10 mouse cellular contexts compared by ENCODE assay signal in the genomic region with DNA sequence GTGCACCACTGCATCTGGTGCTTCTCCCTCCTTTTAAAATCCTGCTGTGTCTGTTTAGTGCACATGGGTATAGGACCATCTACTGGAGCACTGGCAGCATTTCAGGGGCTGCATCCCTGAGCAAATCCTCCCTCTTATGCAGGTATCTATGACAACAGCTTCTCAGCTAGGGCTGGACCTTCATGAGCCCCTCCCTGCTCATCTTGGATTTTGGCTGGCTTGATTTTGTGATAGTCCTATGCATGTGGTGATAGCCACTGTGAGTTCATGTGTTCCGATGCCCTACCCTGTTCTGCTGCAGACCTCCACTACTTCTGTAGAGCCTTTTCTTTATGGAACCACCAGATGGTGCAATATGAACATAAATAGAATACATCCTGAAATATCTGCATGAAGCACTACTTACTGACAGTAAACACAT. TPM values are rescaled to one million over a fixed set of nuclear protein-coding genes. Genes with fewer than 3 reads are reported as not detected.
DNase-seq lines count a peak whose midpoint lies in the region; ATAC-seq and TF ChIP-seq lines count a peak whose summit lies in the region.
"Had no signal": no experiment of that assay in that cellular context is flagged by ENCODE, and none has a peak within 500 bp of the region (broad histone marks: within the 10 kb centered on the region; RNA-seq: fewer than 3 reads in every experiment).

No protein-coding gene starts in this region.

- H3K9ac ChIP-seq in hindbrain, embryonic 11.5 days (ENCODE audit: low read depth, low read length), result no peak overlapping the region
- H3K9ac ChIP-seq in hindbrain, embryonic 12.5 days, result no peak overlapping the region
- no peak overlapping the region for H3K9ac ChIP-seq in ES-E14 (ENCODE audit: insufficient read depth, low read depth, low read length, poor library complexity, severe bottlenecking)
- H3K9ac ChIP-seq in intestine, embryonic 15.5 days, result no peak overlapping the region
- no peak overlapping the region for H3K9ac ChIP-seq in midbrain, embryonic 13.5 days (replicated peaks)

- H3K27me3 ChIP-seq in hindbrain, embryonic 11.5 days (ENCODE audit: control insufficient read depth, insufficient read depth, low read length), result no peaks in the 10 kb centered on the region
- 0 out of 2 replicates have a peak, but pooled peaks cover 3% of the 10 kb centered on the region for H3K27me3 ChIP-seq in hindbrain, embryonic 12.5 days
- H3K27me3 ChIP-seq in intestine, embryonic 15.5 days (replicated peaks), result no peaks in the 10 kb centered on the region
- H3K27me3 ChIP-seq in midbrain, embryonic 13.5 days, result no peaks in the 10 kb centered on the region

- ATAC-seq in hindbrain, embryonic 11.5 days (ENCODE audit: low FRiP score), result no peak
- no peak for ATAC-seq in hindbrain, embryonic 12.5 days (ENCODE audit: low FRiP score)
- peak; percentile 72 for ATAC-seq in intestine, embryonic 15.5 days
- peak; percentile 66; the same call in 1 of the 2 replicates for ATAC-seq in midbrain, embryonic 13.5 days

- no peaks in the 10 kb centered on the region for H3K9me3 ChIP-seq in hindbrain, embryonic 11.5 days (ENCODE audit: control insufficient read depth, low read length)
- no peaks in the 10 kb centered on the region for H3K9me3 ChIP-seq in hindbrain, embryonic 12.5 days (replicated peaks)
- H3K9me3 ChIP-seq in ES-E14 (ENCODE audit: control insufficient read depth, insufficient read depth, low read depth, low read length), result no peaks in the 10 kb centered on the region
- H3K9me3 ChIP-seq in intestine, embryonic 15.5 days, result no peaks in the 10 kb centered on the region
- no peaks in the 10 kb centered on the region for H3K9me3 ChIP-seq in midbrain, embryonic 13.5 days

- 74% methylated on average over 1 of the region's 1 CpGs for WGBS in hindbrain, embryonic 11.5 days
- 58% methylated on average over 1 of the region's 1 CpGs for WGBS in hindbrain, embryonic 12.5 days
- 65% methylated on average over 1 of the region's 1 CpGs for WGBS in intestine, embryonic 15.5 days
- 42% methylated on average over 1 of the region's 1 CpGs for WGBS in midbrain, embryonic 13.5 days

- in situ Hi-C loops in ES-E14 (cut with MboI; ENCODE audit: low sequenced_read_pairs in 2 of 2, unreplicated experiment in 2 of 2), result no loop called here

- no peak overlapping the region for H3K27ac ChIP-seq in hindbrain, embryonic 11.5 days (ENCODE audit: low read depth, low read length)
- no peak overlapping the region for H3K27ac ChIP-seq in hindbrain, embryonic 12.5 days
- H3K27ac ChIP-seq in ES-E14 (ENCODE audit: insufficient read depth, low read depth, low read length, poor library complexity, severe bottlenecking), result no peak overlapping the region
- H3K27ac ChIP-seq in intestine, embryonic 15.5 days, result no peak overlapping the region
- no peak overlapping the region for H3K27ac ChIP-seq in midbrain, embryonic 13.5 days

- H3K36me3 ChIP-seq in hindbrain, embryonic 11.5 days (ENCODE audit: control insufficient read depth, insufficient read depth, low read length), result no peaks in the 10 kb centered on the region
- H3K36me3 ChIP-seq in hindbrain, embryonic 12.5 days, result no peaks in the 10 kb centered on the region
- no peaks in the 10 kb centered on the region for H3K36me3 ChIP-seq in ES-E14 (ENCODE audit: control insufficient read depth, insufficient read depth, low read length, poor library complexity, severe bottlenecking)
- no peaks in the 10 kb centered on the region for H3K36me3 ChIP-seq in intestine, embryonic 15.5 days
- H3K36me3 ChIP-seq in midbrain, embryonic 13.5 days, result no peaks in the 10 kb centered on the region

- DNase-seq in hindbrain, embryonic 11.5 days (ENCODE audit: low spot score), result peak; percentile 27
- no peak for DNase-seq in ES-E14 (ENCODE audit: low read depth, low spot score)
- DNase-seq in embryo, embryonic 10.5 days (ENCODE audit: low spot score), result peak; percentile 69
- DNase-seq in urinary bladder, postnatal 14 days (ENCODE audit: low spot score), result no peak
- no peak for DNase-seq in ovary, postnatal 36 days (ENCODE audit: low spot score)

- no peak overlapping the region for H3K4me2 ChIP-seq in hindbrain, embryonic 11.5 days (replicated peaks; ENCODE audit: low read depth, low read length)
- H3K4me2 ChIP-seq in hindbrain, embryonic 12.5 days (replicated peaks), result no peak overlapping the region
- no peak overlapping the region for H3K4me2 ChIP-seq in intestine, embryonic 15.5 days (replicated peaks)
- H3K4me2 ChIP-seq in midbrain, embryonic 13.5 days (replicated peaks), result no peak overlapping the region

- no peak overlapping the region for H3K4me3 ChIP-seq in hindbrain, embryonic 11.5 days (ENCODE audit: low read depth, low read length)
- H3K4me3 ChIP-seq in hindbrain, embryonic 12.5 days, result no peak overlapping the region
- H3K4me3 ChIP-seq in ES-E14 (ENCODE audit: insufficient read depth in 1 of 2, low read depth in 1 of 2, low read length in 2 of 2, poor library complexity in 1 of 2, severe bottlenecking in 1 of 2), result no peak overlapping the region
- no peak overlapping the region for H3K4me3 ChIP-seq in intestine, embryonic 15.5 days (replicated peaks)
- no peak overlapping the region for H3K4me3 ChIP-seq in midbrain, embryonic 13.5 days (replicated peaks)

- H3K4me1 ChIP-seq in hindbrain, embryonic 11.5 days (replicated peaks; ENCODE audit: control insufficient read depth, insufficient read depth, low read length), result no peaks in the 10 kb centered on the region
- H3K4me1 ChIP-seq in hindbrain, embryonic 12.5 days, result no peaks in the 10 kb centered on the region
- no peaks in the 10 kb centered on the region for H3K4me1 ChIP-seq in ES-E14 (ENCODE audit: control insufficient read depth in 2 of 2, insufficient read depth in 2 of 2, low read length in 2 of 2, poor library complexity in 1 of 2)
- H3K4me1 ChIP-seq in intestine, embryonic 15.5 days (replicated peaks), result no peaks in the 10 kb centered on the region
- H3K4me1 ChIP-seq in midbrain, embryonic 13.5 days (replicated peaks), result no peaks in the 10 kb centered on the region

TF ChIP-seq in ES-E14, 5 proteins besides CTCF, POLR2A, EP300 and RAD21:
- TF ChIP-seq MAFK (IDR thresholded peaks at IDR 0.05; ENCODE audit: insufficient read depth, low read depth, low read length) (no peak), CHD2 (IDR thresholded peaks at IDR 0.05; ENCODE audit: low read depth, low read length) (no peak), ZC3H11A (IDR thresholded peaks at IDR 0.05; ENCODE audit: borderline replicate concordance, low read depth, low read length) (0 out of 2 replicates have a peak, but pooled peaks have one; percentile 17)

RNA-seq across cellular contexts. Expression of a gene that starts 8.4 kb away (rescaled TPM):
- polyA plus RNA-seq in hindbrain, embryonic 11.5 days (2014; fragmentation: Nextera tagmentation; extraction: Ambion mirVana), result not detected in 2 replicates
- not detected in 2 replicates for polyA plus RNA-seq in hindbrain, embryonic 12.5 days (2016; fragmentation: Nextera tagmentation; extraction: Ambion mirVana)
- 0.53 and 1.9 TPM in 2 replicates for total RNA-seq in ES-E14 (2012; rRNA removed)
- not detected in 2 replicates for polyA plus RNA-seq in intestine, embryonic 15.5 days (2015; fragmentation: Nextera tagmentation; extraction: Ambion mirVana)
- not detected in 2 replicates for polyA plus RNA-seq in midbrain, embryonic 13.5 days (2015; fragmentation: Nextera tagmentation; extraction: Ambion mirVana)
- total RNA-seq: left cerebral cortex, adult 18-20 months had no signal
- polyA plus RNA-seq: stomach, embryonic 14.5 days had no signal

RNA-seq across cellular contexts. Expression of a gene that starts 8.5 kb away (rescaled TPM):
- polyA plus RNA-seq in hindbrain, embryonic 11.5 days (2014; fragmentation: Nextera tagmentation; extraction: Ambion mirVana), result 0.09 TPM in 1 of 2 replicates, not detected in the other
- polyA plus RNA-seq in hindbrain, embryonic 12.5 days (2016; fragmentation: Nextera tagmentation; extraction: Ambion mirVana), result not detected in 2 replicates
- total RNA-seq in ES-E14 (2012; rRNA removed), result 1.3 and 2.3 TPM in 2 replicates
- polyA plus RNA-seq in intestine, embryonic 15.5 days (2015; fragmentation: Nextera tagmentation; extraction: Ambion mirVana), result not detected in 2 replicates
- polyA plus RNA-seq in midbrain, embryonic 13.5 days (2015; fragmentation: Nextera tagmentation; extraction: Ambion mirVana), result not detected in 2 replicates
- polyA plus RNA-seq: stomach, embryonic 14.5 days had no signal

RNA-seq across cellular contexts. Expression of a gene that starts 34.0 kb away (rescaled TPM):
- not detected in 2 replicates for polyA plus RNA-seq in hindbrain, embryonic 11.5 days (2014; fragmentation: Nextera tagmentation; extraction: Ambion mirVana)
- not detected in 2 replicates for polyA plus RNA-seq in hindbrain, embryonic 12.5 days (2016; fragmentation: Nextera tagmentation; extraction: Ambion mirVana)
- total RNA-seq in ES-E14 (2012; rRNA removed), result not detected in 2 replicates
- polyA plus RNA-seq in intestine, embryonic 15.5 days (2015; fragmentation: Nextera tagmentation; extraction: Ambion mirVana), result 0.09 TPM in 1 of 2 replicates, not detected in the other
- polyA plus RNA-seq in midbrain, embryonic 13.5 days (2015; fragmentation: Nextera tagmentation; extraction: Ambion mirVana), result not detected in 2 replicates
- total RNA-seq: left cerebral cortex, adult 18-20 months had no signal

RNA-seq across cellular contexts. Expression of a gene that starts 40.0 kb away (rescaled TPM):
- 27.1 and 30.2 TPM in 2 replicates for polyA plus RNA-seq in hindbrain, embryonic 11.5 days (2014; fragmentation: Nextera tagmentation; extraction: Ambion mirVana)
- polyA plus RNA-seq in hindbrain, embryonic 12.5 days (2016; fragmentation: Nextera tagmentation; extraction: Ambion mirVana), result 19.3 and 20.0 TPM in 2 replicates
- 18.3 and 26.0 TPM in 2 replicates for total RNA-seq in ES-E14 (2012; rRNA removed)
- polyA plus RNA-seq in intestine, embryonic 15.5 days (2015; fragmentation: Nextera tagmentation; extraction: Ambion mirVana), result 68.1 and 68.6 TPM in 2 replicates
- polyA plus RNA-seq in midbrain, embryonic 13.5 days (2015; fragmentation: Nextera tagmentation; extraction: Ambion mirVana), result 18.2 and 20.0 TPM in 2 replicates

RNA-seq across cellular contexts. Expression of a gene that starts 47.0 kb away (rescaled TPM):
- 134 and 151 TPM in 2 replicates for polyA plus RNA-seq in hindbrain, embryonic 11.5 days (2014; fragmentation: Nextera tagmentation; extraction: Ambion mirVana)
- polyA plus RNA-seq in hindbrain, embryonic 12.5 days (2016; fragmentation: Nextera tagmentation; extraction: Ambion mirVana), result 134 and 143 TPM in 2 replicates
- total RNA-seq in ES-E14 (2012; rRNA removed), result 38.4 and 73.8 TPM in 2 replicates
- polyA plus RNA-seq in intestine, embryonic 15.5 days (2015; fragmentation: Nextera tagmentation; extraction: Ambion mirVana), result 367 and 406 TPM in 2 replicates
- polyA plus RNA-seq in midbrain, embryonic 13.5 days (2015; fragmentation: Nextera tagmentation; extraction: Ambion mirVana), result 82.5 and 82.7 TPM in 2 replicates

Comparison
In these comparisons a context has a peak if more than half of its experiments do, and no peak if none do; other contexts are left out.
1. ATAC-seq: peak in intestine, embryonic 15.5 days (single experiment) and midbrain, embryonic 13.5 days (single experiment); none in hindbrain, embryonic 11.5 days (single experiment) and hindbrain, embryonic 12.5 days (single experiment).
2. DNase-seq: peak in hindbrain, embryonic 11.5 days (single experiment) and embryo, embryonic 10.5 days (single experiment); none in ES-E14 (single experiment), urinary bladder, postnatal 14 days (single experiment) and ovary, postnatal 36 days (single experiment).